Mouse (Mus musculus): ENCODE measurements around the gene Frmpd3. TPM values are rescaled to one million over a fixed set of nuclear protein-coding genes. Genes with fewer than 3 reads are reported as not detected.

Frmpd3 gene
- polyA plus RNA-seq, 2 experiments = not detected

- WGBS (ENCODE audit: insufficient replicate concordance) = 65% methylated on average over 5 of the region's 5 CpGs
- Histone ChIP-seq H3K4me2 (ENCODE audit: low read depth) (no peak overlapping the region), H3K9ac (replicated peaks) (no peak overlapping the region), H3K36me3 (replicated peaks; ENCODE audit: control insufficient read depth, insufficient read depth, low read depth) (no peaks in the 10 kb centered on the region), H3K4me1 (replicated peaks; ENCODE audit: control insufficient read depth in 2 of 2, insufficient read depth in 2 of 2, low read length in 1 of 2) (no peaks in the 10 kb centered on the region), H3K4me3 (ENCODE audit: insufficient read depth in 1 of 2, low read depth in 2 of 2, low read length in 2 of 2) (no peak overlapping the region), H3K27me3 (ENCODE audit: control insufficient read depth, insufficient read depth, low read length) (no peaks in the 10 kb centered on the region), H3K9me3 (ENCODE audit: control insufficient read depth, low read length) (no peaks in the 10 kb centered on the region), H3K27ac (no peak overlapping the region)
- TF ChIP-seq CTCF (IDR thresholded peaks at IDR 0.05; ENCODE audit: low read depth) = no peak
- TF ChIP-seq EP300 (IDR thresholded peaks at IDR 0.05; ENCODE audit: low read depth) = no peak
- ATAC-seq (ENCODE audit: insufficient read depth) (no peak), DNase-seq (ENCODE audit: low read depth in 3 of 3, low spot score in 3 of 3) (no peak)
Observed at GRCm38 (mm10) chrX:140429985-140430384, 87.9 kb downstream of the Frmpd3 start.

GRCm38 (mm10) chrX:140430506-140430905 lies 88.4 kb downstream of the Frmpd3 start:
- Histone ChIP-seq H3K4me3 (ENCODE audit: insufficient read depth in 1 of 2, low read depth in 2 of 2, low read length in 2 of 2) (no peak overlapping the region), H3K4me2 (ENCODE audit: low read depth) (no peak overlapping the region), H3K9ac (replicated peaks) (no peak overlapping the region), H3K36me3 (replicated peaks; ENCODE audit: control insufficient read depth, insufficient read depth, low read depth) (no peaks in the 10 kb centered on the region), H3K9me3 (ENCODE audit: control insufficient read depth, low read length) (no peaks in the 10 kb centered on the region), H3K27ac (no peak overlapping the region), H3K4me1 (replicated peaks; ENCODE audit: control insufficient read depth in 2 of 2, insufficient read depth in 2 of 2, low read length in 1 of 2) (no peaks in the 10 kb centered on the region), H3K27me3 (ENCODE audit: control insufficient read depth, insufficient read depth, low read length) (no peaks in the 10 kb centered on the region)
- TF ChIP-seq CTCF (IDR thresholded peaks at IDR 0.05; ENCODE audit: low read depth) (no peak), EP300 (IDR thresholded peaks at IDR 0.05; ENCODE audit: low read depth) (no peak)
- ATAC-seq (ENCODE audit: insufficient read depth) = no peak
- 79% methylated on average over 12 of the region's 12 CpGs for WGBS (ENCODE audit: insufficient replicate concordance)
- no peak for DNase-seq (ENCODE audit: low read depth in 3 of 3, low spot score in 3 of 3)

GRCm38 (mm10) chrX:140431981-140432380 lies 89.9 kb downstream of the Frmpd3 start:
- no peaks in the 10 kb centered on the region for H3K36me3 ChIP-seq (replicated peaks; ENCODE audit: control insufficient read depth, insufficient read depth, low read depth)
- no peak for ATAC-seq (ENCODE audit: insufficient read depth)
- H3K27me3 ChIP-seq (ENCODE audit: control insufficient read depth, insufficient read depth, low read length) = no peaks in the 10 kb centered on the region
- no peak for DNase-seq (ENCODE audit: low read depth in 3 of 3, low spot score in 3 of 3)
- no peak overlapping the region for H3K27ac ChIP-seq
- TF ChIP-seq CTCF (IDR thresholded peaks at IDR 0.05; ENCODE audit: low read depth) = no peak
- TF ChIP-seq EP300 (IDR thresholded peaks at IDR 0.05; ENCODE audit: low read depth) = no peak
- H3K4me1 ChIP-seq (replicated peaks; ENCODE audit: control insufficient read depth in 2 of 2, insufficient read depth in 2 of 2, low read length in 1 of 2) = no peaks in the 10 kb centered on the region
- H3K9me3 ChIP-seq (ENCODE audit: control insufficient read depth, low read length) = no peaks in the 10 kb centered on the region
- H3K4me2 ChIP-seq (ENCODE audit: low read depth) = no peak overlapping the region
- no peak overlapping the region for H3K4me3 ChIP-seq (ENCODE audit: insufficient read depth in 1 of 2, low read depth in 2 of 2, low read length in 2 of 2)
- no peak overlapping the region for H3K9ac ChIP-seq (replicated peaks)
- WGBS (ENCODE audit: insufficient replicate concordance) = 68% methylated on average over 15 of the region's 15 CpGs

GRCm38 (mm10) chrX:140432786-140433185 lies 90.7 kb downstream of the Frmpd3 start:
- no peak overlapping the region for H3K9ac ChIP-seq (replicated peaks)
- no peak for ATAC-seq (ENCODE audit: insufficient read depth)
- no peak for DNase-seq (ENCODE audit: low read depth in 3 of 3, low spot score in 3 of 3)

GRCm38 (mm10) chrX:140437906-140438305 lies 95.8 kb downstream of the Frmpd3 start:
- ATAC-seq (ENCODE audit: insufficient read depth) = no peak
- Histone ChIP-seq H3K27me3 (ENCODE audit: control insufficient read depth, insufficient read depth, low read length) (no peaks in the 10 kb centered on the region), H3K4me1 (replicated peaks; ENCODE audit: control insufficient read depth in 2 of 2, insufficient read depth in 2 of 2, low read length in 1 of 2) (no peaks in the 10 kb centered on the region)

More at GRCm38 (mm10) chrX:140432786-140433185, 90.7 kb downstream of the Frmpd3 start:
- H3K4me2 ChIP-seq (ENCODE audit: low read depth) = no peak overlapping the region
- no peaks in the 10 kb centered on the region for H3K9me3 ChIP-seq (ENCODE audit: control insufficient read depth, low read length)
- 72% methylated on average over 11 of the region's 11 CpGs for WGBS (ENCODE audit: insufficient replicate concordance)
- H3K27me3 ChIP-seq (ENCODE audit: control insufficient read depth, insufficient read depth, low read length) = no peaks in the 10 kb centered on the region
- no peak overlapping the region for H3K27ac ChIP-seq
- TF ChIP-seq EP300 (IDR thresholded peaks at IDR 0.05; ENCODE audit: low read depth) (no peak), CTCF (IDR thresholded peaks at IDR 0.05; ENCODE audit: low read depth) (no peak)
- H3K4me1 ChIP-seq (replicated peaks; ENCODE audit: control insufficient read depth in 2 of 2, insufficient read depth in 2 of 2, low read length in 1 of 2) = no peaks in the 10 kb centered on the region
- H3K36me3 ChIP-seq (replicated peaks; ENCODE audit: control insufficient read depth, insufficient read depth, low read depth) = no peaks in the 10 kb centered on the region
- H3K4me3 ChIP-seq (ENCODE audit: insufficient read depth in 1 of 2, low read depth in 2 of 2, low read length in 2 of 2) = no peak overlapping the region

More at GRCm38 (mm10) chrX:140437906-140438305, 95.8 kb downstream of the Frmpd3 start:
- no peak for DNase-seq (ENCODE audit: low read depth in 3 of 3, low spot score in 3 of 3)
- TF ChIP-seq EP300 (IDR thresholded peaks at IDR 0.05; ENCODE audit: low read depth) = no peak
- no peak for TF ChIP-seq CTCF (IDR thresholded peaks at IDR 0.05; ENCODE audit: low read depth)
- Histone ChIP-seq H3K4me2 (ENCODE audit: low read depth) (no peak overlapping the region), H3K36me3 (replicated peaks; ENCODE audit: control insufficient read depth, insufficient read depth, low read depth) (no peaks in the 10 kb centered on the region), H3K4me3 (ENCODE audit: insufficient read depth in 1 of 2, low read depth in 2 of 2, low read length in 2 of 2) (no peak overlapping the region), H3K9ac (replicated peaks) (no peak overlapping the region), H3K9me3 (ENCODE audit: control insufficient read depth, low read length) (no peaks in the 10 kb centered on the region), H3K27ac (no peak overlapping the region)
